Comparison of ENCODE assay signal across 26 mouse cellular contexts in genomic region chr10:19657426-19657825, GRCm38 (mm10). TPM values are rescaled to one million over a fixed set of nuclear protein-coding genes. Genes with fewer than 3 reads are reported as not detected.
"Had no signal": no experiment of that assay in that cellular context is flagged by ENCODE, and none has a peak within 500 bp of the region (broad histone marks: within the 10 kb centered on the region; RNA-seq: fewer than 3 reads in every experiment).

No protein-coding gene starts in this region.

- H3K9ac ChIP-seq: liver, embryonic 13.5 days; liver, embryonic 15.5 days; liver, postnatal 0 days; lung, embryonic 15.5 days; midbrain, embryonic 13.5 days; midbrain, embryonic 15.5 days; neural tube, embryonic 12.5 days; stomach, embryonic 15.5 days had no signal

- H3K4me1 ChIP-seq: liver, embryonic 13.5 days; liver, embryonic 15.5 days; lung, embryonic 15.5 days; midbrain, embryonic 13.5 days; midbrain, embryonic 15.5 days; neural tube, embryonic 12.5 days; stomach, embryonic 15.5 days had no signal

- H3K4me2 ChIP-seq: liver, embryonic 11.5 days; liver, embryonic 13.5 days; liver, embryonic 15.5 days; lung, embryonic 15.5 days; midbrain, embryonic 11.5 days; midbrain, embryonic 13.5 days; midbrain, embryonic 15.5 days; neural tube, embryonic 12.5 days; stomach, embryonic 15.5 days had no signal

- H3K36me3 ChIP-seq: liver, embryonic 13.5 days; liver, embryonic 15.5 days; lung, embryonic 15.5 days; midbrain, embryonic 13.5 days; midbrain, embryonic 15.5 days; neural tube, embryonic 12.5 days; stomach, embryonic 15.5 days had no signal

- H3K27ac ChIP-seq: liver, embryonic 13.5 days; liver, embryonic 15.5 days; lung, embryonic 15.5 days; macrophage; midbrain, embryonic 13.5 days; midbrain, embryonic 15.5 days; neural tube, embryonic 12.5 days; stomach, embryonic 15.5 days; stomach, postnatal 0 days had no signal

- H3K9me3 ChIP-seq: liver, embryonic 13.5 days; liver, embryonic 15.5 days; lung, embryonic 15.5 days; megakaryocyte, embryonic 14.5 days; midbrain, embryonic 13.5 days; midbrain, embryonic 15.5 days; neural tube, embryonic 12.5 days; stomach, embryonic 15.5 days had no signal

- ATAC-seq: liver, postnatal 0 days; lung, postnatal 0 days; midbrain, embryonic 13.5 days; midbrain, embryonic 15.5 days had no signal

- DNase-seq: liver, embryonic 13.5 days; liver, postnatal 0 days; lung, adult 2 months; lung, postnatal 14 days; retina, postnatal 1 day; right cerebral cortex, adult 18-20 months; right cerebral cortex, postnatal 25 days; right cerebral cortex, postnatal 4 days; thymus, postnatal 14 days; thymus, postnatal 36 days had no signal

- H3K27me3 ChIP-seq: liver, embryonic 13.5 days; liver, embryonic 15.5 days; lung, embryonic 15.5 days; megakaryocyte, embryonic 14.5 days; midbrain, embryonic 13.5 days; midbrain, embryonic 15.5 days; neural tube, embryonic 12.5 days; stomach, embryonic 15.5 days had no signal

- H3K4me3 ChIP-seq: liver, embryonic 13.5 days; liver, embryonic 15.5 days; lung, embryonic 15.5 days; megakaryocyte, embryonic 14.5 days; midbrain, embryonic 13.5 days; midbrain, embryonic 15.5 days; neural tube, embryonic 12.5 days; stomach, embryonic 15.5 days had no signal

RNA-seq across cellular contexts. Expression of gene Il22ra2, which starts 35.6 kb away (rescaled TPM):
- polyA plus RNA-seq: liver, embryonic 11.5 days; liver, embryonic 15.5 days; macrophage; midbrain, embryonic 11.5 days; midbrain, embryonic 13.5 days; midbrain, embryonic 15.5 days; midbrain, postnatal 0 days; neural tube, embryonic 12.5 days; neural tube, embryonic 14.5 days; stomach, postnatal 0 days; testis, adult 2 months had no signal

RNA-seq across cellular contexts. Expression of gene Il20ra, which starts 54.9 kb away (rescaled TPM):
- polyA plus RNA-seq: macrophage; neural tube, embryonic 12.5 days; small intestine, adult 2 months had no signal
